Mouse (Mus musculus) retina, adult 2 months (tissue): ENCODE results near the gene Zfp706.

Experiments used
- DNase-seq: peaks from one replicate; pipeline ENCODE4 v3.0.0-alpha.2; 2012; ENCODE audit warnings: low read depth, low spot score

Zfp706 gene

DNA sequence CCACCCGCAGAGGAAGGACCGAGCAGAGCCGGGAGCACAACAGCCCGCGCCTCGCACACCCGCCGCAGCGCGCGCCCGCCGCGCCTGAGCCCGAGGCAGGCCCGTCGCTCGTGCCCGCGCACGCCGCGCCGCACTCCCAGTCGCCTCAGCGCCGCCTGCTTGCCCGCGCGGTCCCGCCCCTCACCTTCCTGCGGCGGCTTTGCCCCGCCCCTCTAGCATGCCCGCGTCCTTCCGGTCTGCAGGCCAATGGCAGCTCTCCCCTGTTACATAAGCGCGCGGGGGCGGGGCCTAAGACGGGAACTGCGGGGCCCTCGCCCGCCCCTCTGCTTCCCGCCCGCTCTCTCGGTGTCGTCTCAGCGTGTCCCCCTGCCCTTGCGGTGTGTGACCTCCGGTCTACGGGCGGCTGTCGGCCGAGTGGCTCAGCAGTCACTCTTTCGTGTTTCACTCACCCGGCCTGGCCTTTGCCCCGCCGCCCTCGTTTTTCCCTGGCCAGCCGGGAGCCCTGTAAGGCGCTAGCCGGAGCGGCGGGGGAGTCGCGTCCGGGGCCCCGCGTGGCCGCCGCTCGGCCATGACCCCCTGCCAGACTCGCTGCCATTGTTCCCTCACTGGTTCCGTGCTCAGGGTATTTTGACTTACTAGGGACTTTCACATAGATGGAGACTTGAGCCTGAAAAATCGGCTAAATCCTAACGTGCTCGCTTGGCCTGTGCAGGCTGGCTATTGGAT, at the start of gene Zfp706:
Zfp706 (minus strand) TSS at position 541 of the 726 bp plus-strand sequence.
- DNase-seq = peak; percentile 96

GRCm38 (mm10) chr15:37054582-37054981, 47.0 kb upstream of the Zfp706 start:
- no peak for DNase-seq

DNA sequence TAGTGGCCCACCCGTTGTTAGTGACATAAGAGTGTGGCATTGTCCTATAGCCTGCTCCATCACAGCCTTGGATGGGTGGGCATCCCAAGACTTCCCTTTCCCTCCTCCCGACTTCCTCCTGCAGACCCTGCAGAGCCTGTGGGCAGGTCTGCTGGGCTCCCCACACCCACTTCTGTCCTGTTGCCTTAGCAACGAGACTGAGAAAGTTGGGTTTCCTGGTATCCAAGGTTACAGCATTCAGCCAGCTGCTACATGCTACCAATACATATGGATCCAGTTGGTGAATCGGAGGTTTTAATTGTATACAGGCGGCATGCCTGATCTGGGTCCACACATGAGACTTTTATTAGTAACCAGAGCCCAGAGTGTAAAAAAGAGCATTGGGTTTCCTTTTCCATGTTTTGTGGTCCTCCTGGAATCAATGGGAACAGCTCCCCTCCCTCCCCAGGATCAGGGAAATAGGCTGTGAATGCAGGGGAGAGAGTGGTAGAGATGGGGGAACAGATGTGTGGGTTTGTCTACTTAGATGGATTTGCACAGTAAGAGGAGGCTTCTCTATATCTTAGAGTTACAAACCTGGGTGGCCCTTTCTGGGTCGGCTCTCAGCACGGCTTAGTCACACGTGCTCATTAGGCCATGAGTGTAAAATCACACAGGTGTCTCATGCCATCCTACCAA, 45.7 kb upstream of the Zfp706 start:
- DNase-seq = no peak

- no peak for DNase-seq
These were observed 39.8 kb upstream of the Zfp706 start for GRCm38 (mm10) chr15:37047403-37047802.

GRCm38 (mm10) chr15:37046586-37046985, 39.0 kb upstream of the Zfp706 start:
- no peak for DNase-seq

DNA sequence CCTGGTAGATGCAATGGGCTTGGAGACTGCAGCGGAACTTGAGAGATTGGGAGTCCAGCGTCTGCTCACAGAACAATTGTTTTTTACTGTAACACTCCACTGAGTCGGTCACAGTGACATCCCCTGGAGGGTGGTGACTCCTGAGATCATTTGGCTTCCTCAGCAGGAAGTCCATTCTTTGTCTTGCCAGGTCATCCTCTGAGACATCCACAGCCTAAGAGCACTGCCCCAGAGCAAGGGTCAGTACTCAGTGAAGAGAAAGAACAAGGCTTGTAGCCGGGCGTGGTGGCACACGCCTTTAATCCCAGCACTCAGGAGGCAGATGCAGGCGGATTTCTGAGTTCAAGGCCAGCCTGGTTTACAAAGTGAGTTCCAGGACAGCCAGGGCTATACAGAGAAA, 38.6 kb upstream of the Zfp706 start:
- no peak for DNase-seq

DNA sequence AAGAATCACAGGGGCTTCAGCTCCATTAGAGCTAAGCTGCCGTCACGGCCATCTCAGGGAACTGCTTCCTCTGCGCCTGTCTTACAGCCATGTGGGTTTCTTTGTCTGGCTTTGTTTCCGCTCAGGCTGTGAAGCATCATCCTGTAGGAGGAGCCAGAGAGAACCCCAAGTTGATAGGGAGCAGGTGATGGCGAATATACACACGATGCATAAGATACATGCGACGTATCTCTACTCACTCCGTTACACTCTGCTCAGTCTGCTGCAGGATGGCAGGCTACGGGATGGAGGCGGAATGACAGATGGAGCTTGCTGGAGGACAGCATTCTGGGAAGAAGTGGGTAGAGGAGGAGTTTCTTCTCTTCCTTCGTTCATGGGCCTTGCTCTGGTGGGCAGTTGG, 37.9 kb upstream of the Zfp706 start:
- DNase-seq = no peak

DNA sequence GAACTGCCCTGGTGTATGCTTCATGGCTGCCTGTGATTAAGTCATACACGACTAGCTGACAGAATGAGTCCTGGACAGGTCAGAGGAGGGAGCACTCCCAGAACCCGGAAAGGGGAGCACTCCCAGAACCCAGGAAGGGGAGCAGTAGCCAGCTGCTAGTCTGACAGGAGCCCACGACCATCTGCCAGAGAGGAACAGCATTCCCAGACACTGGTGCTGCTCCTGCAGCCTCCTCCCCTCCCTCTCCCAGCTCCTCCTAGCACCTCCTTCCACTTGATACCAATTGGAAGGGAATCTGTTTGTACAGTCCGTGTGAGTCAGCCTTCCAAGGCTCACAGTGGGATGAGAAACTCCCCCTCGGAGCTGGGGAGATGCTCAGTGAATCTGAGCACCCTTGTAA, 35.0 kb upstream of the Zfp706 start:
- no peak for DNase-seq

DNA sequence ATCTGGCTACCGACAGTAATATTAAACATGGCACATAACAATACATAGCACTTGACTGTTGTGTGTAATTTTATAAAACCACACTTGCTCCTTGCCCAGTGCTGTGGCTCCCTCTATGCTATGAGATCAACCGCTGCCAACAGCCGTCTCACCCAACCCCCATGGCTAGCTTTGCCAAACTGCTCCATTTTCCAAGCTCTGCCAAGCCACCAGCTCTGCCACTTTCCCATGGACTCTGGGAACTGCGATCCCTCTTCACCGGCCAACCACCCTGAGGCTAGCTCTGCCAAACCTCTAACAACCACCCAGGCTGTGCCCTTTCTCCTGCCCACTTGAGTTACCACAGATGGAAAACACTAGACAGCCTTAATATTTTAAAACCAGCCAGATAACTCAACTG, 33.6 kb upstream of the Zfp706 start:
- DNase-seq = no peak

- DNase-seq = no peak
These were observed 31.1 kb upstream of the Zfp706 start for GRCm38 (mm10) chr15:37038666-37039065.

DNA sequence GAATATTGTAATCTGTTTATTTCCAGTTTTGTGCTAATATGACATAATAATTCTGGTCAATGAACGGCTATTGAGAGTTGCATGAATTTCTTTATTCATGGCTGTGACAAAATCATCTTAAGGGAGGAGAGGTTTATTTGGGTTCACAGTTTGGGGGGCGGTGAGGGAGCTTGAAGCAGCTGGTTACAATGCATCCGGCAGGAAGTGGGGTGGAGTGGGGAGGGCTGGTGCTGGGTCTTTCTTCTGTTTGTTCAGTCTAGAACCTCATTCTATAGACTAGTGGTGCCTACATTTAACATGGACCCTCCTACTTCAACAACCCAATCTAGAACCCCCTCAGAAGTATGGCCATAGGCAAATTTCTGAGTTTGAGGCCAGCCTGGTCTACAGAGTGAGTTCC, 30.1 kb upstream of the Zfp706 start:
- no peak for DNase-seq

- no peak for DNase-seq
These were observed 29.0 kb upstream of the Zfp706 start for GRCm38 (mm10) chr15:37036481-37037156.

DNA sequence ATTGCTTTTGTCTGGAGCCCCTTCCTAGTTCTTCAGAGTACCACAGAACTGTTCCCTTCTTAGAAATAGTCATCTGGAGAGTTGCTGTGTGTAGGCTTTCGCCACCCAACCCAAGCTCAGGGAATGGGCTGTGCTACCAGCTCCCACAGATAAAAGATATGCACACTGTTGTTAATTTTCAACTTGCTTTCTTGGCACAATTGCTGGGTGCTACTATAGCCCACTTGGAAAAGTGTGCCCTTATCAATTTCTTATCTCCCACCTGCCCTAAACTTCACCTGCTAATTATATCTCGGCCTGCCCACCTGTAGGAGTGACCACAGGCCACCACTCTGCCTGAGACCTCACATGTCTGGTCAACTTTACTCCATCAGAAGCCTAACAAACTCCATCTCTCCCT, 26.6 kb upstream of the Zfp706 start:
- no peak for DNase-seq

DNA sequence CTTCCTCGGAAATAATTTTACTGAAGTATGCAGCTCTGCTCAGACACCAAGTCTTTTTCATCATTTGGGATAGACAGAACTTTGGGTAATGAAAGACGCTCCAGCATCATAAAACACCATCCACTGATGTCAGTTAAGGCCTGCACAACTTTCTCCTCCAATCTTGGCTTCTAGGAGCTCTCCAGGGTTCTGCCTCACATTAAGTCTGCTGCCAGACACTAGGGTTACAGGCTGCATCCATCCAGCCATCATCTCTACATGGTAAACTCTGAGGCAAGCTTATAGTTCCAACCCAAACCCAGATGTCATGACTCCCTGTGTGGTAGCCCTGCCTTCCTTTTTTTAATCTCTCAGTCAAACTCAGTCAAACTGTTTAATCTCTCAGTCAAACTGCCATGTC, 25.9 kb upstream of the Zfp706 start:
- no peak for DNase-seq

DNA sequence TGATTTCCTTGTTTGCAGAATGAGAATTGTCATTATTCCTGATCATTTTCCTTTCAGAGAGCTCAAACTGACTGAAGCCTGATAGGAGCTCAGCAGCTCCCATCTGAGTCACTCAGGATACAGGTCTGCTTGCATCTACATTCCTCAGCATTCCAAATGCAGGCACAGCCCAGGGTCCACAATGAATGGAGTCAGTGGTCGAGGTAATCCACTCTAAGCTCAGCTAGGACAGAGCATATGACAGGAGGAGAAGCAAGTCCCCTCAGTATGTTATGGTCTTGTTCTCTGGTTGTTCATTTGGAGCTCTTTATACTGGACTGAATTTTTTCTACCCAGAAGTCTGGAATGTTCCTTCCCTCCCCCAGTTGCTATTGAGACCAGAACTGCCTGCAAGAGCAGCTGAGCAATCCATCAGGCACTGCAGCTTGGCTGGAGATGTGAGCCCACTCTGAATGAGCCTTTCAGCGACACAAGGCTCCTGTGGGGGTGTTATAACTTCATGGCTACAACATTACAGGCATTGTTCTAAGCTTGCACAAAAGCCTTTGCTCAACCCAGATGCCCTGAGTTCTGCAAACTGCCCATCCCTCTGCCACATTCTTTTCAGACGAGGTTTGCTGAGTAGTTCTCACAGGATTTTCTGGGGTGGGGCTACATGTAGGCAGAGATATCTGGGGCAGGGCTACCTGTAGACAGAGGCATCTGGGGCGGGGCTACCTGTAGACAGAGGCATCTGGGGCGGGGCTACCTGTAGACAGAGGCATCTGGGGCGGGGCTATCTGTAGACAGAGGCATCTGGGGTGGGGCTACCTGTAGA, 24.0 kb upstream of the Zfp706 start:
- no peak for DNase-seq

DNA sequence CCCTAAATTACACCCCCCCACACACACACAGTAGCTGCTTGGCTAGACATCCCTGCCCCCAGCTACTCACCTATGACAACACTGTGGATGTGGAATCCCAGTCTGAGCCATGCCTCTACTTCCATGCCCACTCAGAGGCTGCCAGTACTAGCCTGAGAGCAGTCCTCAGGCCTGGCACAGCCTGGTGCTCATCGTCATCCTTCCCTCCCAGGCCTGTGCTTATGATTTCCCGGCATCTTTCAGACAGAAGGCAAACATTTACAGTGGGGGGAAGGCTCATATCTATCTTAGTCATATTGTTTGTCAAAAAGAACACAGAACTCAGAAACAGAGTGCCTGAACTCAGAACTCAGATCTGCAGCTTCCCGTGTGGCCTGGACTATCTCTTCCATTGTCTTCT, 23.4 kb upstream of the Zfp706 start:
- DNase-seq = no peak

- DNase-seq = no peak
These were observed 20.4 kb upstream of the Zfp706 start for GRCm38 (mm10) chr15:37027956-37028355.

- DNase-seq = no peak
These were observed 18.9 kb upstream of the Zfp706 start for GRCm38 (mm10) chr15:37026458-37026857.

DNA sequence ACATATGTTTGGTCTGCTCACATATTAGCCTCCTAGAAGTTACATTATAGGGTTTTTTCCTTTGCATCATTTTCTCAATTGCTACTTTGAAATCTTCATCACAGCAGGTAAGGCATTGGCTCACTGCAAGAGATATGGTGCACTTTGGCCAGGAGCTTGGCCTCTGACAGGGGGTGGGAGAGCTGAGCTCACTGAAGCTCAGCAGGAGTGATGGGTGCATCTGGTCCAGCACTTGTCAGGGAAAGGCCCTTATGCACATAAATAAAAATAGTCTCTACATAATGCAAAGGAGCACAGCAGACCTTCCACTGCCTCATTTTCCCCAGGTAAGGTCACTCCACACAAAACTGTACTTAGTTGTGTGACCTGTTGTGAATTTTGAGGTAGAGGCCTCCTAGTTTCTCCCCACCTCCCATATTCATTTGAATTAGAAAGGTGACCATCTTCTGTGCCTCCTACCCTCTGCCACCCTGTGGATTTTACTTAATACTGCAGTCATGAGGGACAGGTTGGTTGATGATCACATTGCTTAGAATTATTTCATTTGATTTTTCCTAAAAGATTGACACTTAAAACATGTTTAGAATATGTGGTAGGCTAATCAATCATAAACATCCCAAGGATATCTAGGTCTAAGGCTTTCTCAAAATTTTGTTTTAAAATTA, 13.1 kb upstream of the Zfp706 start:
- DNase-seq = no peak

DNA sequence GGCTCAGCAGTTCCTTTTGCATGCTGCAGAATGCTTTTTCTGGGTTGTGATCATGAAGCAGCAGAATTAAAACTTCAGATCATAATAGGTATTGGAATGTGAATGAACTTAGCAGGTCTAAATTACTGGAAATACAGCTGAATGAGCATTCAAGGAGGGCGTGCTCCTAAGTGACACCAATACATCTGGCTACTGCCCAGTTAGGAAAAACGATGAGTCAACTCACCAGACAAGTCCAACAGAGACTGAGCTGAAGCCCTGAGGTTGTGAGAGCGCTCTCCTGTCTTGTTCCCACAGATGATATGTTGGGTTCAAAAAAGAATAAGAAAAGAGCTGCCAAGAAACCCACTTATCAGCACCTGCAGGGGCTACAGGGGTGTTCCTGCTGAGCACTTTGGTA, 11.9 kb upstream of the Zfp706 start:
- DNase-seq = no peak

GRCm38 (mm10) chr15:37011897-37012296, 4.3 kb upstream of the Zfp706 start:
- DNase-seq = no peak
